ENCODE assay signal across 8 mouse cellular contexts in genomic region chr2:70127351-70128148, GRCm38 (mm10).
DNase-seq lines count a peak whose midpoint lies in the region; ATAC-seq and TF ChIP-seq lines count a peak whose summit lies in the region.

No protein-coding gene starts in this region.

- H3K4me3 ChIP-seq in limb, embryonic 11.5 days (ENCODE audit: low read depth, low read length): no peak overlapping the region
- H3K4me3 ChIP-seq in limb, embryonic 10.5 days: no peak overlapping the region
- H3K4me3 ChIP-seq in embryonic facial prominence, embryonic 13.5 days: peak overlapping the region; percentile 13
- no peak overlapping the region for H3K4me3 ChIP-seq in lung, postnatal 0 days (ENCODE audit: low read depth, low read length)
- no peak overlapping the region for H3K4me3 ChIP-seq in liver, postnatal 0 days (ENCODE audit: low read depth, low read length)

- H3K27me3 ChIP-seq in limb, embryonic 11.5 days (ENCODE audit: control insufficient read depth, insufficient read depth, low read length): no peaks in the 10 kb centered on the region
- H3K27me3 ChIP-seq in limb, embryonic 10.5 days (ENCODE audit: low read depth, poor library complexity, severe bottlenecking): peaks cover 45% of the 10 kb centered on the region
- peaks cover 34% of the 10 kb centered on the region for H3K27me3 ChIP-seq in embryonic facial prominence, embryonic 13.5 days
- no peaks in the 10 kb centered on the region for H3K27me3 ChIP-seq in lung, postnatal 0 days (replicated peaks; ENCODE audit: insufficient read depth, low read length)
- H3K27me3 ChIP-seq in liver, postnatal 0 days (ENCODE audit: insufficient read depth, low read length): peaks cover 14% of the 10 kb centered on the region

- no peak overlapping the region for H3K9ac ChIP-seq in limb, embryonic 11.5 days (ENCODE audit: low read length)
- peak overlapping the region; percentile 52; the same call in 1 of the 2 replicates for H3K9ac ChIP-seq in embryonic facial prominence, embryonic 13.5 days
- H3K9ac ChIP-seq in lung, postnatal 0 days (replicated peaks; ENCODE audit: low read depth): no peak overlapping the region
- H3K9ac ChIP-seq in liver, postnatal 0 days (replicated peaks): no peak overlapping the region

- H3K9me3 ChIP-seq in limb, embryonic 11.5 days (ENCODE audit: control insufficient read depth, low read length): no peaks in the 10 kb centered on the region
- H3K9me3 ChIP-seq in limb, embryonic 10.5 days (replicated peaks): no peaks in the 10 kb centered on the region
- no peaks in the 10 kb centered on the region for H3K9me3 ChIP-seq in embryonic facial prominence, embryonic 13.5 days
- no peaks in the 10 kb centered on the region for H3K9me3 ChIP-seq in lung, postnatal 0 days (ENCODE audit: low read length)
- no peaks in the 10 kb centered on the region for H3K9me3 ChIP-seq in liver, postnatal 0 days (ENCODE audit: low read length)

- DNase-seq in limb, embryonic 11.5 days (ENCODE audit: low spot score): peak; percentile 32
- no peak for DNase-seq in limb, embryonic 10.5 days (ENCODE audit: low spot score)
- peak; percentile 15 to 20 for DNase-seq in left cerebral cortex, postnatal 36 days (ENCODE audit: low spot score in 2 of 2)
- peak; percentile 40 for DNase-seq in right cerebral cortex, postnatal 4 days
- no peak for DNase-seq in lung, postnatal 0 days (ENCODE audit: low spot score)
- DNase-seq in cerebellum, postnatal 4 days (ENCODE audit: low spot score in 2 of 2): no peak
- DNase-seq in liver, postnatal 0 days: no peak

- no peak for TF ChIP-seq EP300 in lung, postnatal 0 days (IDR thresholded peaks at IDR 0.05)
- no peak for TF ChIP-seq EP300 in liver, postnatal 0 days (IDR thresholded peaks at IDR 0.05; ENCODE audit: low read depth)

- no peaks in the 10 kb centered on the region for H3K4me1 ChIP-seq in limb, embryonic 11.5 days (ENCODE audit: control insufficient read depth, insufficient read depth, low read length)
- H3K4me1 ChIP-seq in limb, embryonic 10.5 days: peaks cover 9% of the 10 kb centered on the region
- H3K4me1 ChIP-seq in embryonic facial prominence, embryonic 13.5 days: peaks cover 16% of the 10 kb centered on the region
- H3K4me1 ChIP-seq in lung, postnatal 0 days (ENCODE audit: insufficient read depth, low read depth, low read length): no peaks in the 10 kb centered on the region
- peaks cover 3% of the 10 kb centered on the region; the same call in 1 of the 2 replicates for H3K4me1 ChIP-seq in liver, postnatal 0 days (ENCODE audit: insufficient read depth)

- intact Hi-C loops in left cerebral cortex, postnatal 36 days (cut with DNase I): loop anchor here (2.0 kb wide), 1 partner anchor 87 kb away; no protein-coding TSS in a partner anchor

- no peak overlapping the region for H3K4me2 ChIP-seq in limb, embryonic 11.5 days (ENCODE audit: low read depth, severe bottlenecking)
- peak overlapping the region; percentile 48 for H3K4me2 ChIP-seq in embryonic facial prominence, embryonic 13.5 days
- H3K4me2 ChIP-seq in lung, postnatal 0 days (replicated peaks; ENCODE audit: low read depth, low read length): no peak overlapping the region; the same call in 1 of the 2 replicates
- no peak overlapping the region for H3K4me2 ChIP-seq in liver, postnatal 0 days (ENCODE audit: low read depth, low read length)

- no peak for TF ChIP-seq CTCF in lung, postnatal 0 days (IDR thresholded peaks at IDR 0.05)
- no peak for TF ChIP-seq CTCF in liver, postnatal 0 days (IDR thresholded peaks at IDR 0.05; ENCODE audit: low read depth)

- 16% methylated on average over 21 of the region's 21 CpGs for WGBS in limb, embryonic 11.5 days
- WGBS in limb, embryonic 10.5 days: 17% methylated on average over 21 of the region's 21 CpGs
- WGBS in embryonic facial prominence, embryonic 13.5 days: 8% methylated on average over 21 of the region's 21 CpGs
- WGBS in lung, postnatal 0 days: 14% methylated on average over 21 of the region's 21 CpGs
- 11% methylated on average over 21 of the region's 21 CpGs for WGBS in liver, postnatal 0 days (ENCODE audit: insufficient replicate concordance)

- no peak overlapping the region for H3K27ac ChIP-seq in limb, embryonic 11.5 days (replicated peaks; ENCODE audit: low read depth, low read length)
- H3K27ac ChIP-seq in limb, embryonic 10.5 days: no peak overlapping the region
- no peak overlapping the region for H3K27ac ChIP-seq in embryonic facial prominence, embryonic 13.5 days
- no peak overlapping the region for H3K27ac ChIP-seq in lung, postnatal 0 days (ENCODE audit: low read length)
- H3K27ac ChIP-seq in liver, postnatal 0 days (ENCODE audit: low read depth): no peak overlapping the region

- ATAC-seq in limb, embryonic 11.5 days (ENCODE audit: insufficient number of reproducible peaks, low FRiP score, low TSS enrichment, low read depth): no peak
- no peak for ATAC-seq in embryonic facial prominence, embryonic 13.5 days (ENCODE audit: insufficient number of reproducible peaks, insufficient read depth, low FRiP score, low TSS enrichment, low read depth)
- ATAC-seq in lung, postnatal 0 days: no peak; the same call in 1 of the 2 replicates
- no peak for ATAC-seq in liver, postnatal 0 days

- no peaks in the 10 kb centered on the region for H3K36me3 ChIP-seq in limb, embryonic 11.5 days (ENCODE audit: control insufficient read depth, insufficient read depth, low read length)
- H3K36me3 ChIP-seq in limb, embryonic 10.5 days: no peaks in the 10 kb centered on the region
- H3K36me3 ChIP-seq in embryonic facial prominence, embryonic 13.5 days: no peaks in the 10 kb centered on the region
- no peaks in the 10 kb centered on the region for H3K36me3 ChIP-seq in lung, postnatal 0 days (ENCODE audit: insufficient read depth, low read length)
- H3K36me3 ChIP-seq in liver, postnatal 0 days (replicated peaks; ENCODE audit: insufficient read depth, low read length): no peaks in the 10 kb centered on the region

Comparison
In these comparisons a context has a peak if more than half of its experiments do, and no peak if none do; other contexts are left out.
1. DNase-seq: peak in limb, embryonic 11.5 days (single experiment), left cerebral cortex, postnatal 36 days (2 of 2) and right cerebral cortex, postnatal 4 days (single experiment); none in limb, embryonic 10.5 days (single experiment), lung, postnatal 0 days (single experiment), cerebellum, postnatal 4 days (0 of 2) and liver, postnatal 0 days (single experiment).